Mouse (Mus musculus): ENCODE measurements around the gene BC004004.
A peak's percentile ranks its signal among the peaks of the same experiment; 100 is the strongest.

DNA sequence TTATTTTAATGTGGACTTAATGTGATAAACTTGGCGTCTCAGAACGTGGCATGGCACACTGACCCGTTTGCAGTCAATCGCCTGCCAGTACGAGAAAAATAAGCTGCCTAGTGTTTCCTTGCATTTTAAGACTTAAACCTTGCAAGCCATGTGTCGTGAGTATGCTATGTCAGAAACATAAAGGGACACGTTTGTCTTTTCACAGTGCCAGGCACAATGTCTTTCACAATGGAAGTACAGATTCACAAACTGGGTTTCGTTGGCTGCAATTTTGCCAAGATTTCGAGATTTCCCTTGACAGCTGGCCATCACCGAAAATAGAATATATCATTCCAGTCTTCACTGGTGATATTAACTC, 740 bp downstream of the BC004004 start:
- TF ChIP-seq CTCF (IDR thresholded peaks at IDR 0.05 in 2 of 3, conservative IDR thresholded peaks at IDR 0.05 in 1 of 3; ENCODE audit: control insufficient read depth in 1 of 3, insufficient read depth in 1 of 3, low read depth in 2 of 3, low read length in 3 of 3, poor library complexity in 1 of 3, severe bottlenecking in 1 of 3) (no peak), TBP (IDR thresholded peaks at IDR 0.05; ENCODE audit: low read depth, low read length) (no peak), SIN3A (IDR thresholded peaks at IDR 0.05; ENCODE audit: low read length) (peak; percentile 6; the same call in 1 of the 2 replicates), ZKSCAN1 (IDR thresholded peaks at IDR 0.05; ENCODE audit: low read depth, low read length) (no peak), E2F4 (IDR thresholded peaks at IDR 0.05; ENCODE audit: borderline replicate concordance, low read depth, low read length) (no peak), ZC3H11A (IDR thresholded peaks at IDR 0.05; ENCODE audit: low read depth, low read length) (no peak)

Measured in MEL (cell line).